Mouse (Mus musculus): ENCODE results near the gene Tnfaip8l1.
A peak's percentile ranks its signal among the peaks of the same experiment; 100 is the strongest.

Gene Tnfaip8l1

DNA sequence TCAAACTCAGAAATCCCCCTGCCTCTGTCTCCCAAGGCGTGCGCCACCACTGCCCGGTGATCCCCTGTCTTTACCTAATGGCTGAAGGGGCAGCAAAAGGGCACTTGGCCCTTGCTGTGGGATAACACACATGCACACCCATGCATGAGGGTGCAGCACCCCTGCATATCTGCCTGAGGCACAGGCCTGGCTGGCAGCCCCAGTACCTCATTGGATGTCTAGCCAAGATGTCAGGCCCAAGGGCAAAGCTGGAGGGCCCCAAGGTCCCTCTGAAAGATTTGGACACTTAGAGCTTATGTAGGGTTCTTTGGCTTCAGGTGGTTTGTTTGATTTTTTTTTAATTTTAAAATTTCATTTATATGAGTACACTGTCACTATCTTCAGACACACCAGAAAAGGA is 13.1 kb downstream of the Tnfaip8l1 start:
- DNase-seq (ENCODE audit: low read depth, low spot score): no peak

GRCm38 (mm10) chr17:56182975-56183657 is 20.8 kb downstream of the Tnfaip8l1 start:
- DNase-seq (ENCODE audit: low read depth, low spot score): no peak

DNA sequence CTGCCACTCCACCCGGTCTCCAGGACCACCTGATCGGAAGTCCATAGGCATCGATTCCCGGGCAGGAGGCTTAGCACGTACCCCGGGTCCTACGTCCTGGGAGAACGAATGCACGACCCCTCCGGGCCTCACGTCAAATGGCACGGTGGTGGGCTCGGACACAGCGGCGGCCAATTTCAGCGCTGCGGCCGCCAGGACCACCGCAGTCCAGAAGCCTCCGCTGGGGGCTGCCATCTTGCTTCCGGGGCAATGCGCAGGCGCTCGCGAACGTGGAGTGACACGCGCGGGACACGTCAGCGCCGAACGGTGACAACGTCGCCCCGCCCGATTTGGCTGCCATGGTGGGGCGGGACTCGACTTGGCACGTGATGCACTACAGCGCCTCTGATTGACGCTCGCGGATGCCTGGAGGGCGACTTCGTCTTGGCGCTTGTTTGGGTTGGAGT is 21.4 kb downstream of the Tnfaip8l1 start, which contains the start of gene Mydgf:
Gene Mydgf (minus strand): TSS at position 263 of the 446 bp plus-strand sequence.
- peak; percentile 86 for DNase-seq (ENCODE audit: low read depth, low spot score)

- DNase-seq (ENCODE audit: low read depth, low spot score): no peak
These were observed 23.2 kb downstream of the Tnfaip8l1 start for GRCm38 (mm10) chr17:56185281-56186141.

GRCm38 (mm10) chr17:56191266-56191665 is 29.0 kb downstream of the Tnfaip8l1 start:
- DNase-seq (ENCODE audit: low read depth, low spot score): no peak

DNA sequence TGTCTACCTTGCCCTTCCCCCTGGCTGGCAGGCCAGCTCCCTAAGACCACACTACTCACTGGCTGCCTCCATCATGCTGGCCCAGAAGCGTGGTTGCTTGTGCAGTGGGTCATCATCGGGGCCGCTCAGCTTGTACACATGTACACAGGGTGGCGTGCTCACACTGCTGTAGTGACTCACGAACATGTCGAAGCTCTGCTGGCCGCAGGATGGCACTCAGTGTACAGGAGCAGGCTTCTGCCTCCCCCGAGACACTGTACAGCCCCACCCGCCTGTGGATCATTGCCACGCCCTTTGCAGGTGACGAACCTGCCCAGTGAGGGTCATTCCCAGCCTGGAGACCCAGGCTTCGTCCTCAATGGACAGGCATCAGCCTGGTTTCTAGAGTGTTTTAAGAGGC is 32.1 kb downstream of the Tnfaip8l1 start:
- no peak for DNase-seq (ENCODE audit: low read depth, low spot score)

GRCm38 (mm10) chr17:56194765-56195164 is 32.5 kb downstream of the Tnfaip8l1 start:
- no peak for DNase-seq (ENCODE audit: low read depth, low spot score)

GRCm38 (mm10) chr17:56196860-56197259 is 34.6 kb downstream of the Tnfaip8l1 start:
- no peak for DNase-seq (ENCODE audit: low read depth, low spot score)

GRCm38 (mm10) chr17:56200586-56200985 is 38.3 kb downstream of the Tnfaip8l1 start:
- DNase-seq (ENCODE audit: low read depth, low spot score): no peak

GRCm38 (mm10) chr17:56201642-56202041 is 39.4 kb downstream of the Tnfaip8l1 start:
- no peak for DNase-seq (ENCODE audit: low read depth, low spot score)

DNA sequence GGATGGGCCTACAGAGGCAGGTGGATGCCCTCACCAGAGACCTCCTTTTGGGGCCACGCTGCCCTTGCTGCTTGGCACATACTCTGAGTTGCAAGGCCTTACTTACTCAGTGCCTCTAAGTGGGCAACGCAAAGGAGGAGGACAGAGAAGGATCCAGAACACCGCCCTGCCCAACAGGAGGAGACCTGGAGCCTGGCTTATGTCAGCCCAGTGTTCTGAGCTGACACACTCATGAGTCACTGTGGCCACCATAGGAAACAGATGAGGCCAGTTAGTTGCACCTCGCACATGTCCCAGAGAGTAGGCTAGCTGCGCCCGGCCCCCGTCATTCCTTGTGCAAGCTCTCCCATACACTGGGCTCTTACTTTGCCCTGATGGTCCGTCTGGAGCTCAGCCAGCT is 40.2 kb downstream of the Tnfaip8l1 start:
- DNase-seq (ENCODE audit: low read depth, low spot score): no peak

DNA sequence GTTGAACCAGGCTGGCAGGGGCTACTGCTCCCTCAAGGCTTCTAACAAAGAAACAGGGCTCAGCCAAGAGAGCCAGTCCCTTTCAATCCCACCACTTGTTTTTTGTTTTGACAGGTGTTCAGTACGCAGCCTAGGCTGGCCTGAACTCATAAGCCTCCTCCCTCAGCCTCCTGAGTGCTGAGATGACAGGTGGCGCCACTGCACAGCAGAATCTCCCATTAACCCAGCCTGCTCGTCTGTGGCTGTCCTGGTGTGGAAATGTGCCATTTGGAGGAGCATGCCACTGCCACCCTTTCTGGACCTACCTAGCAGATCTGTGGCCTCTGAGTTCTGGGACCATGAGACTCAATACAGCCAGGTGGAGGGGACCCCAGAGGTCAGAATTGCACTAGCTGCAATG is 41.5 kb downstream of the Tnfaip8l1 start:
- no peak for DNase-seq (ENCODE audit: low read depth, low spot score)

- no peak for DNase-seq (ENCODE audit: low read depth, low spot score)
These were observed 44.1 kb downstream of the Tnfaip8l1 start for GRCm38 (mm10) chr17:56206276-56206884.

DNA sequence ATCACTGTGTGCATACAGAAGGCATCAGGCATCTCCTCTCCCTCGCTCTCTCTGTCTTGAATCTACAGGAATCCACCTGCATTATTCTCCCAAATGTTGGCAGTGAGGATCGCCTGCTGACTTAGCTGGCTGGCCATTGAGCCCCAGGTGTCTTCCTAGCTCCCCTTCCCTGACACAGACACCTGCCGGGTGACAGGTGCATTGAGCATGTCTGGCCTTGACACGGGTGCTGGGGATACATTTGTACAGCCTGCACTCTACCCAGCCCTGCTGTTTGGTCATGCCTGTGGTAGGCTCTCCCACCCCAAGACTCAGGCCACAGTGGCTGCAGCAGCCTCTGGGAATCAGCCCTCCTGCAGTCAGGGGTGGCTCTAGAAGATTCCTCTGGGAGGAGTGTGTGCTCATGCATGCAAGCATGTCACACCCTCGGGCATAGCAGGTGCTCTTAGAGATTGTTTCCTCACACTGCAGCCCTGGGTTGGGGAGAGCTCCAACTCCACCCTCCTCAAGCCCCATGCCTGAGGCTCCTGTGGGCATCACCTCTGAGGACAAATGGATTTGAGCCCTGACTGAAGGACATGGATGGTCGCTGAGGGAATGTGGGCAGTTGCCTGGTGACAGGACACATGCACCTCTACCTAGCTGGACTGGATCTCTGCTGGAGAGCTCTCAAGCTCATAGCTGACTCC is 44.9 kb downstream of the Tnfaip8l1 start:
- DNase-seq (ENCODE audit: low read depth, low spot score): no peak

DNA sequence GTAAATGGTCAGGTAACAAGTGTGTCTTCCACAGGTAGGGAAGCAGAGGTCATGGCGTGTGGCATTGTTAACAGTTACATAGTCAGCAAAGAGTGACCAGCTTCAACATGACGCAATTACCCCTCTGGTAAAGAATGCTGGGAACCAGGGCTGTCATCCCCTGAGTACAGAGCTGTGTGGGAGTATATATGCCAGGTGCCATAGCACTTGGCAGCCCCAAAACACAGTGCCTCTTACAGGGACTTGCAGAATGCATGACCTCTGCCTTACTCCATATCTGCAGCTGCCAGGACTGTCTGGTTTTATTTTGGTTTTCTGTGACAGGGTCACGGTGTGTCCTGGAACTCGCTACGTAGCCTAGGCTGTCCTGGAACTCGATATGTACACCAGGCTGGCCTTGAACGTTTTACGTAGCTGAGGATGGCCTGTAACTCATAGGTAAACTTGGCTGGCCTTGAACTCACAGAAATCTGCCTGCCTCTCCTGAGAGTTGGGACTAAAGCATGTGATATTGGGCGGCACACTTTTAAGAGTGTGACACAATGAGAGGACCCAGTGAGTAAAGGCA is 45.8 kb downstream of the Tnfaip8l1 start:
- DNase-seq (ENCODE audit: low read depth, low spot score): no peak

GRCm38 (mm10) chr17:56208821-56209220 is 46.5 kb downstream of the Tnfaip8l1 start:
- DNase-seq (ENCODE audit: low read depth, low spot score): no peak

- no peak for DNase-seq (ENCODE audit: low read depth, low spot score)
These were observed 48.8 kb downstream of the Tnfaip8l1 start for GRCm38 (mm10) chr17:56211090-56211489.

DNA sequence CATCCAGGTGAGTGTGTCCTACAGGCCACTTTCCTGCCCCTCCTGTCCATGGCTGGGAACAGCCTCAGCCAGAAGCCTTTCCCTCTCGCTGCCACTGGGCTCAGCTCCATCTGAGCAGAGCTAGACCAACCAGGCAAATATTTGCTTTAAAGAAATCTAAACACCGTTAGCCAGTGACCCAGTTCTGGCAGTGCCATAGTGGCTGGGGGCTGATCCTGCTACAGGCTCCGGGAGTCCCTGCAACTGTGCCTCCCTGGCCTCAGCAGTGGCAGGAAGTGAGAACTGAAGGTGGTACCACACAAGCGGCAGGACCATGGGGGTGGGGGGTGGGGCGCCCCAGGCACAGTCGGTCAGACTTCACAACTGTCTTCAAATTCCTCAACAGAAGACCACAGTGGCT is 50.4 kb downstream of the Tnfaip8l1 start:
- DNase-seq (ENCODE audit: low read depth, low spot score): no peak

DNA sequence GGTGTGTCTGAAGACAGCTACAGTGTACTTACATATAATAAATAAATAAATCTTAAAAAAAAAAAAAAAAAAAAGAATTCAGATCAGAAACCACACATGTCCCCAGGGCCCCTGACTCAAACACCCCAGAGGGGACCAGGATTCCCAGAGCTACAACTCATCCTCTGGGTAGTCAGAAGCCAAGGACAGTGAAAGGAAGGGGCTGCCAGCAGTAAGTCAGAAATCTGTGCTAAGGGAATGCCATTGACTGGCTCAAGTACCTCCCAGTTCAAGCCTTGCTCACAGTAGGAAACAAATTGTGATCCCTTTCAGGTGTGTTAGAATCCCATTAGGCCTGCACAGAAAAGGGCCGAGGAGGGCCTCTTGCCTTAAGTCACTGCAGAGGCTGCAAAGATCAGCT is 52.0 kb downstream of the Tnfaip8l1 start:
- no peak for DNase-seq (ENCODE audit: low read depth, low spot score)

GRCm38 (mm10) chr17:56217670-56218069 is 55.4 kb downstream of the Tnfaip8l1 start:
- no peak for DNase-seq (ENCODE audit: low read depth, low spot score)
